Mouse (Mus musculus): ENCODE measurements around the gene Adamts8.

Adamts8 gene

GRCm38 (mm10) chr9:30921261-30922103 is 20.9 kb upstream of the Adamts8 start:
- in situ Hi-C loops (cut with MboI, MseI) = loop anchor here in 1 of 2 experiments (10.0 kb wide), 1 partner anchor 427 kb away; no protein-coding TSS in a partner anchor

DNA sequence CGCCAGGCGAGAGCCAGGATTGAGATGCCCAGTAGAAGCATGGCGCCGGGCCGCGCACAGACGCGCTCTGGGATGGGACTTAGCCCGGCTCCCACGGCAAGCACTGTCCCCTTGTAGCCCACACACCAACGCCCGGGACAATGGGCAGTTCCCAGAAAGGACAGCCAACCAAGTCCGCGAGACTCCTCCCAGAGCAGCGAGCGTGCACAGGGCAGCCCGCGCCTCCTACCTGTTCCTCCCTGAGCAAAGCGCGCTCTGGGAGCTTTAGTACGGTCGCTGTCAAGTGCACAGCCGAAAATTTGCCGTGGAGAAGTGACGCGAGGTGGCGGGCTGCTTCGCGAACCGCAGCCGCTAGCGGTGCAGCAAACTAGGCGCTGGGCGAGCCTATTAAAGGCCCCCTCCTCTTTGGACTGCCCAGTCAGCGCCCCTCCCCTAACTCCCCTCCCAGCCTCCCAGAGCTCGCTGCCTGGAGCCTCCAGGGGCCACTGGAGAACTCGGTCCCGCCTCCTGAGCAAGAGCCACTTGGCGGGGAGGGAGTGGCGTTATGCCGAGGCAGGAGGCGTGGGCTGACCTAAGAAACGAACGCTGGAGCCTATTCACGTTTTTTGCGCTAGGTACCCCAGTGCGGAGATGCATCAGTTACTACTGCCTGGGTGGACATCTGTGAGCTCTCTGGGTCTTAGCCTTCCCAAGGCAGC is 20.0 kb upstream of the Adamts8 start, which contains the start of gene Adamts15:
Gene Adamts15 (minus strand): TSS at position 256 of the 698 bp plus-strand sequence.
- in situ Hi-C loops (cut with MboI, MseI) = loop anchor here in 1 of 2 experiments (10.0 kb wide), 1 partner anchor 428 kb away; no protein-coding TSS in a partner anchor

DNA sequence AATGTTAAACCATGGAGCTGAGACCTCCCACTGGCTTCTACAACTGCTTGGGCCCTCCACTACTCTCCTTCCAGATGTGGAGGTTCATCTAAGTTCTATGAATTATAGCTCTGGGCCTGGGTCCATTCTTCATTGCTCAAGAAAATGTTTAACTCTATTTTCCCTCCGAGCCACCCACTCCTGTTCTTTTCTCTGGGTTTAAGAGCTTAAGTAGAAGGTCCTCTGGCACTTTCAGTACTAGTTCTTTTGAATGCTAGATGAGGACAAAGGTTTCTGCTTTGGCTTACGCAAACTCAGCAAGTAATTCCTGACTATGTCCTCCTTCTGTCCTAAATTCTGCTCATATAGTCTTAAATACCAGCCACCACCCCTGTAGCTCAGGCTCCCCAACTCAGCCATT is 13.6 kb upstream of the Adamts8 start:
- in situ Hi-C loops (cut with MboI, MseI) = loop anchor here in 1 of 2 experiments (10.0 kb wide), 1 partner anchor 434 kb away; no protein-coding TSS in a partner anchor

GRCm38 (mm10) chr9:30932346-30932745 is 10.0 kb upstream of the Adamts8 start:
- in situ Hi-C loops (cut with MboI, MseI) = no loop called here

- in situ Hi-C loops (cut with MboI, MseI) = no loop called here
These were observed 7.5 kb upstream of the Adamts8 start for GRCm38 (mm10) chr9:30934827-30935226.

DNA sequence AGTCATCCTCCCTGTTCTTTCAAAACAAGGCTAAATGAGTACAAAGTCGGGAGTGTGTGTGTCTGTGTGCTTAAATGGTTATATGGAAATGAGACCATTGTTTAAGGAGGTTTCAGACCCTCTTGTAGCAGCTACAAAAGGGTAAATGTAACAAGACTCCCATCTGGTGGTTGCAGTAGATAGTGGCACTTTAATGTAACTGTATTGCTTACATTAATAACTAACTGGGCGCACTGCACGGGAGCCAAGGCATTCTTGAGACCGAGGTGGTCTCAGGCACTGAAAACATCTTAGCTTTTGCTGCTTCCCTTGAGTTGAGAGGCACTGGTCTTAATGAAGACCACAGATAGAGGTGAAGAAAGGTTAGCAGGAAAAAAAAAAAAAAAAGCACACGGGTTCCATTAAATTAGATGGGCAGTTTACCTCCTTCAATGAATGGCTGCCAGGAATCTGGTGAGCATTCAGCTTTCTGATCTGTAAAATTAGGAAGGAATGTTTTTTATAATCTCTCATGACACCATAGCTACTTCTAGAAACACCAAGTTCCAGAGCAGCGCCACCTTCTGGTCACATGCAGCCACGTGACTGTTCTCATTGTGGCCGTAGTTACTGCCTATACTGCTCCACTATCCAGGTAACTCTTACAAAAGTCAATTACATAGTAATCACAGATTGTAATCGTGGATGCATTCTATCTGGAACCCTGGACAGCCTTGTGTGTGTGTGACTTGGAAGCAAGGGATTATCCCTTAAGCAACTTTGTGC is 5.5 kb upstream of the Adamts8 start:
- in situ Hi-C loops (cut with MboI, MseI) = no loop called here

DNA sequence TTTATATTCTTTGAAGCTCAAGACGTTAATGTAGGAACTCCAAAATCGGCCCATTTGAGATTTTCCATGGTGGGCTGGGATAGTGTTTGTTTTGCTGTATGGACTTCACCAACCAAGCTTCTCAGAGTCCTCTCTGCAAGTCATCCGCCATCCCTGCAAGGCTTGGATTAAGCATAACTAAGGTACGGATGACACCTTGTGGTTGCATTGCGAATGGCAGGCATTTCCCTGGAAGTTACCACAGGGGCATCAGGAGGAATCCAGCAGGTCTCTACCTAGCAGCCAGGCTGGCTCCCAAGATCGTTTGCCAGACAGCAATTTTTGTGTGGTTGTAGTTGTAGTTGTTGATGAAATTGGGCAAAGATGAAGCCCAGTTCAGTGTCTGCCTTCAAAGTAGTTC is 2.0 kb upstream of the Adamts8 start:
- in situ Hi-C loops (cut with MboI, MseI) = loop anchor here (5.0 kb wide), 1 partner anchor 458 kb away; no protein-coding TSS in a partner anchor

DNA sequence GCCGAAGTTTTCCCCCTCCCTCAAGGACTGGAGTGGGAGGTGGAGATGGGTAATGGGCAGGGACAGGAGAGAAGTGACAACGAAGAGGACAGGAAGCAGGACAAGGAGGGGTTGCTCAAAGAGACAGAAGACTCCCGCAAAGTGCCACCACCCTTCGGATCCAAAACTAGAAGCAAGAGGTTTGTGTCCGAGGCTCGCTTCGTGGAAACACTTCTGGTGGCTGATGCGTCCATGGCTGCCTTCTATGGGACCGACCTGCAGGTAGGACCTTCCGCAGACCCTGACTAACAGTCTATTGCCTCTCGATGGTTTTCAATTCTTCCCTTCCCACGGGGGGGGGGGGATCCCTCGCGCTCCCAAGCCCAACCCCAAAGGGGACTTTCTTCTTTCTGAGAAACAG is 979 bp downstream of the Adamts8 start:
- in situ Hi-C loops (cut with MboI, MseI) = loop anchor here (5.0 kb wide), 1 partner anchor 461 kb away; no protein-coding TSS in a partner anchor

- in situ Hi-C loops (cut with MboI, MseI) = loop anchor here (5.0 kb wide), 1 partner anchor 462 kb away; no protein-coding TSS in a partner anchor
These were observed 1.9 kb downstream of the Adamts8 start for GRCm38 (mm10) chr9:30944234-30944633.

GRCm38 (mm10) chr9:30945276-30945675 is 2.9 kb downstream of the Adamts8 start:
- in situ Hi-C loops (cut with MboI, MseI) = no loop called here

- in situ Hi-C loops (cut with MboI, MseI) = no loop called here
These were observed 7.1 kb downstream of the Adamts8 start for GRCm38 (mm10) chr9:30949422-30949821.

DNA sequence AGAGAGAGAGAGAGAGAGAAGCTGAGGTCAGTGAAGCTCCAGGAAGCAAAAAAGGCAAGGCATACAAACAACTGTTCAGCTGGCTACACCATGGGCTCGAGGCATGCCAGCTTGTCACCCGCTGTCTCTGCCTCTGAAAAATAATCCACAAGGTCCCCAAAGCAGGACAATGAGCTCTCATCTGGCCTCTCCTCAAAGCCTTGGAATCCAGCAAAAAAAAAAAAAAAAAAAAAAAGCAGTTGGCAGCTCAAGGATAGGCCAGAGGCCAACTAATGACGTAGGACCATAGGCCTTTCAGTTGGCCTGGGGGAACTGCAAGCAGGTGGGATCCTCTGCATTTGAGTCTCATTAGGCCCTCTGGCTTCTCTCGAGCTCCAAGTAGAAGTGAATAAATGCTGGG is 7.6 kb downstream of the Adamts8 start:
- in situ Hi-C loops (cut with MboI, MseI) = loop anchor here (5.0 kb wide), 1 partner anchor 137 kb away; no protein-coding TSS in a partner anchor

DNA sequence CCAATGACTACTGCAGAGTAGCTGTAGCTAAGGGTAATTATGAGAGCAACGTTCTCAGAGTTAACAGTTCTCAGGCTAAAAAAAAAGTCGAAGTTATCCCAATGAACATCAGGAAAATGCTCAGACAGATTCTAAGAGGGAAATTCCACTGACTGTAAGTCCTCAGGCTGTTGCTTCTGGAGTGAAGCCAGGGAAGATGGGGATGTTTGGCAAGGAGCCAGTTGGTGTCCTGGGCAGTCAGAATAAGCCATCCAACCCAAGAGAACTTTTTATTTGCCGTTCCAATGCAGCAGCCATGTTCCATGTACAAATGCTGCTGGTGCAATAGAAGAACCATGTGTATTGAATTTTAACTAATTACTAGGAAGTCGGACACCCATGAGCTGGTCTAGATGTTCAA is 8.2 kb downstream of the Adamts8 start:
- in situ Hi-C loops (cut with MboI, MseI) = loop anchor here (5.0 kb wide), 1 partner anchor 137 kb away; no protein-coding TSS in a partner anchor

- in situ Hi-C loops (cut with MboI, MseI) = loop anchor here (5.0 kb wide), 1 partner anchor 136 kb away; no protein-coding TSS in a partner anchor
These were observed 9.1 kb downstream of the Adamts8 start for GRCm38 (mm10) chr9:30951461-30951860.

DNA sequence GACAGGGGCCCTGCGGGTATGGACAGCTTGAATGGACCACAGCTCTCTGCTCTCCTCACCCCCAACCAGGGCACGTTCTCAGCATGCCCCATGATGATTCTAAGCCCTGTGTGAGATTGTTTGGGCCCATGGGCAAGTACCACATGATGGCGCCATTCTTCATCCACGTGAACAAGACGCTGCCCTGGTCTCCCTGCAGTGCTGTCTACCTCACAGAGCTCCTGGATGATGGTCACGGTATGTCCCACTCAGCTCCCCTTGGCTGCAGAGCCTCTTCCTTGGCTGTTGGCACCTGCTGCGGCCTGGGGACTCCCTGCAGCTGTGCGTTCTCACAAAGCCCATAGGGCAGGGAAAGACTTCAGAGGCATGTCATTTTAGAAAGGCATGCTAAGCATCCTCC is 10.9 kb downstream of the Adamts8 start:
- in situ Hi-C loops (cut with MboI, MseI) = loop anchor here (5.0 kb wide), 1 partner anchor 134 kb away; no protein-coding TSS in a partner anchor

DNA sequence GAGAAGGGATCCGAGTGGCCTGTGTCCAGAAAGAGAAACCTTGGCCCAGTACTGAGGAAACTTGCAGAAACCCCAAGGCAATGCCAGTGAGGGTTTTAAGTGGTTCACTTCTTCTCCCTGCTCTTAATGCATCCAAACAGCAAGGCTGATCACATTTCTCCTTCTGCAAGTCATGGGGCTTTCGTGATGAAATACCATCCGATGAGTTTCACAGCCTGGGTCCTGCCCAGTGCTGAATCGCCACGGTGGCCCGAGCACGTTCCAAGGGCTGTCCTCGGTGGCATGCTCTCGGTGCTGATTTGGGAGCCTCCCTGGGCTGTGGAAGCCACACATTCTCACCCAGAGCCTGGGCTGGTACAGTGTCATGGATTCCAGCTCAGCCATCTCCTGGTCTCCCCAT is 12.9 kb downstream of the Adamts8 start:
- in situ Hi-C loops (cut with MboI, MseI) = no loop called here

DNA sequence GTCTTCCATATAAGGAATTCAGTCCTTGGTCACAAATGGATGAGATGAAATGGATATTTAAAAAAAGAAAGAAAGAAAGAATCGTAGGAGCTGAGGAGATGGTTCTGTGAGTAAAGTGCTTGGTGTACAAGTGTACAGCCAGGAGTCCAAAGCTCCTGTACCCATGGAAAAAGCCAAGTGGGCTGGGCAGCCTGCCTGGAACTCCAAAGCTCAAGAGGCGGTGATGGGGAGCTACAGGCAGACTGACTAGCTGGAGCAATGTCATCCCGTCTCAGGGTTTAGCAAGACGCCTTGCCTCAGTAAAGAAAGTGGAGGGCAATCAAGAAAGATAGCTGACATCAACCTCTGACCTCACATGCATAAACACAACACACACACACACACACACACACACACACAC is 21.4 kb downstream of the Adamts8 start:
- in situ Hi-C loops (cut with MboI, MseI) = no loop called here

DNA sequence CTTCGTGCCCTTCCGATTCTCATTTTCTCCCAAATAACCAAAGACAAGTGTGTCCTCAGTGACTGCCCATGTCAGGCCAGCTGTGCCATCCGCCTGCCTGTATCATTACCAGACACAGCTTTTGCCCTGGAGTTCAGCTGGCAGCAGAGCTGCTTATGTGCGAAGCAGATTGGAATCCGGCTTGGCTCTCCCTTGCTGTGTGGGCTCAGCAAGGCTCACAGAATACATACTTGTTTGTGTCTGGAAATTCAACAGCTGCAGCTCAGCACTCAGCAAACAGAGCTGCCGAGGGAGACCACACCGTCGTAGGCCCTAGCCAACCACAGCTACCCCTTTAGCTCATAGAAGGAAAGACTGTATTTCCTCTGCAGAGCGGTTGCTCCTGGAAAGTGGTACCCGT is 22.3 kb downstream of the Adamts8 start:
- in situ Hi-C loops (cut with MboI, MseI) = no loop called here

DNA sequence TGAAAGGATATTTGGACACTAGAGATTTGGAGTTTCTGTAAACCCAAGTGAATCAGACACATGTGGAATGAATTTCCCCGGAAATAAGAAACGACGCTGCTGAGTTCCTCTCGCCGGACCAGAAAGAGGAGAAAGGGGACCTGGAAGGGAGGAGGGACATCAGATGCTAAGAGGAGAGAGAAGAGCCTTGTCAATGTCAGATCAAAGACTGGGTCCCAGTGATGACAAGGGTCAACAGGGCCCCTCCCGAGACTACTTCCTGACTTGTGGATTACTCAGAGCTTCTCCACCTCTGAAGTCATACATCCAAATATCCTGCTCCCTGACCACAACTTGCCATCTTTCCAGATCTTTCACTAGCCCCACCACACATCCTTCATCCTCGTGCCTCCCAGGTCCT is 24.5 kb downstream of the Adamts8 start:
- in situ Hi-C loops (cut with MboI, MseI) = no loop called here

- in situ Hi-C loops (cut with MboI, MseI) = no loop called here
These were observed 25.8 kb downstream of the Adamts8 start for GRCm38 (mm10) chr9:30968130-30968529.

DNA sequence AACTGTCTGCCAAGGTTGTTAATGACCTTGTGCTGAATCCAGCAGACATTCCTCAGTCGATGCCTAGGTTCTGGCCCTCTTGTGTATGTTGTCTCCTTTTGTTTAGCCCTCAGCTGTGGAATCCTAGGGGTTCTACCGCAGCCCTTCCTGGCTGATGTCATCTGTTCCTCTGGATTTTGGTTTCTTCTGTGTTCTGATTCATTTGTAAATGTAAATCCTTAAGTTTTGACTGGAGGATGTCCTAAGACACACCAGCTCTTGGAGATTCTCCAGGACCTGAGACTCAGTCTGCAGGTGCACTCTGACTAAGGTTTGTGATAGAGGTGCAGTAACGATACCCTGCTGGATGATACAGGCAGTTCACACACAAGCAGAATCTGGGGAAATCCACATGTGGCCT is 27.6 kb downstream of the Adamts8 start:
- in situ Hi-C loops (cut with MboI, MseI) = no loop called here
